ENCODE assay signal across 8 mouse cellular contexts in the genomic region with DNA sequence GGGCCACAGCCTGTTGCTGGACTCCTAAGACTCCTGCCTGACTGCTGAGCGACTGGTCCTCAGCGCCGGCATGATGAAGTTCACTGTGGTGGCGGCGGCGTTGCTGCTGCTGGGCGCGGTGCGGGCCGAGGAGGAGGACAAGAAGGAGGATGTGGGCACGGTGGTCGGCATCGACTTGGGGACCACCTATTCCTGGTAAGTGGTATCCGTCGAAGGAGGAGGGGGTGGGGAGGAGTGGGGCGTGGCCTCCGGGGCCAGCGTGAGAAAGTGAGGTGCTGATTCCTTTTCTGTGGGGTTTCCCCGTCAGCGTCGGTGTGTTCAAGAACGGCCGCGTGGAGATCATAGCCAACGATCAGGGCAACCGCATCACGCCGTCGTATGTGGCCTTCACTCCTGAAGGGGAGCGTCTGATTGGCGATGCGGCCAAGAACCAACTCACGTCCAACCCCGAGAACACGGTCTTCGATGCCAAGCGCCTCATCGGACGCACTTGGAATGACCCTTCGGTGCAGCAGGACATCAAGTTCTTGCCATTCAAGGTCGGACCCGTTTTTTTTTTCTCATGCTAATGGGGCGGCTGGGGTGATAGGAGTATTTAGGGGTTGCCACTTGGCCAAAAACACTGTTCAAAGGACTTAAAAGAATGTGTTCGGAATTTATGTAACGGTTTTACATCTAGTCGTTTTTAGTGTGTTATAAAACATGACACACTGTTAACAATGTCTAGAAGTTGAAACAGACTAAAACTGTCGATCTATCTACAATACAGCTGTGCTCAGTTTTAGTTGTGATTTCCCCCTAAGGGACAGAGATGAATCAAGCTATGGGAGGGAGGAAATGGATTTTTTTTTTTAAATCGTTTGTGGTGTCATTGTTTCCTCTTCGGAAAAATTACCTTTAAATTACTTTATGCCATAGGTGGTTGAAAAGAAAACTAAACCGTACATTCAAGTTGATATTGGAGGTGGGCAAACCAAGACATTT. TPM values are rescaled to one million over a fixed set of nuclear protein-coding genes. Genes with fewer than 3 reads are reported as not detected.
A peak's percentile ranks its signal among the peaks of the same experiment; 100 is the strongest.
DNase-seq lines count a peak whose midpoint lies in the region; ATAC-seq and TF ChIP-seq lines count a peak whose summit lies in the region.

No protein-coding gene starts in this region.

- H3K36me3 ChIP-seq in heart, embryonic 13.5 days, result peaks cover 51% of the 10 kb centered on the region
- H3K36me3 ChIP-seq in limb, embryonic 14.5 days (ENCODE audit: control insufficient read depth, insufficient read depth, low read length), result peaks cover 48% of the 10 kb centered on the region

- WGBS in heart, embryonic 13.5 days, result 2% methylated on average over 50 of the region's 50 CpGs
- WGBS in limb, embryonic 14.5 days, result 3% methylated on average over 50 of the region's 50 CpGs

- peak overlapping the region; percentile 82 for H3K4me2 ChIP-seq in heart, embryonic 13.5 days
- H3K4me2 ChIP-seq in limb, embryonic 14.5 days (replicated peaks; ENCODE audit: low read depth, low read length, severe bottlenecking), result peak overlapping the region; percentile 76

- peak overlapping the region; percentile 100 for H3K9ac ChIP-seq in heart, embryonic 13.5 days
- H3K9ac ChIP-seq in limb, embryonic 14.5 days (ENCODE audit: low read depth, low read length, severe bottlenecking), result peak overlapping the region; percentile 98

- H3K27me3 ChIP-seq in heart, embryonic 13.5 days (replicated peaks), result no peaks in the 10 kb centered on the region
- H3K27me3 ChIP-seq in limb, embryonic 14.5 days (ENCODE audit: control insufficient read depth, insufficient read depth, low read length), result no peaks in the 10 kb centered on the region

- peak; percentile 63 for DNase-seq in cerebellum, adult 9-11 months
- DNase-seq in cerebellum, postnatal 14 days, result no peak
- peak; percentile 42 for DNase-seq in urinary bladder, postnatal 14 days (ENCODE audit: low spot score)
- no peak for DNase-seq in urinary bladder, postnatal 10 days (ENCODE audit: low spot score)
- peak; percentile 47 for DNase-seq in limb, embryonic 14.5 days (ENCODE audit: low spot score)
- no peak for DNase-seq in cerebellum, postnatal 25 days

- H3K4me3 ChIP-seq in heart, embryonic 13.5 days, result peak overlapping the region; percentile 99
- H3K4me3 ChIP-seq in limb, embryonic 14.5 days (replicated peaks; ENCODE audit: low read length), result peak overlapping the region; percentile 98

- no peak for TF ChIP-seq POLR2A in limb, embryonic 14.5 days (IDR thresholded peaks at IDR 0.05; ENCODE audit: borderline replicate concordance, extremely low read depth, insufficient read depth, insufficient read length)

- peak overlapping the region; percentile 93 for H3K27ac ChIP-seq in heart, embryonic 13.5 days (replicated peaks)
- H3K27ac ChIP-seq in limb, embryonic 14.5 days (replicated peaks; ENCODE audit: low read depth, low read length), result peak overlapping the region; percentile 89

- peaks cover 57% of the 10 kb centered on the region for H3K4me1 ChIP-seq in heart, embryonic 13.5 days
- H3K4me1 ChIP-seq in limb, embryonic 14.5 days (ENCODE audit: control insufficient read depth, insufficient read depth, low read length), result peaks cover 37% of the 10 kb centered on the region

- ATAC-seq in heart, embryonic 13.5 days (ENCODE audit: extremely low read depth, insufficient number of reproducible peaks, low FRiP score, low TSS enrichment), result peak; percentile 10; the same call in 1 of the 2 replicates
- peak; percentile 11; the same call in 1 of the 2 replicates for ATAC-seq in limb, embryonic 14.5 days (ENCODE audit: low FRiP score, low read depth)
- ATAC-seq in monocyte, adult 5-6 weeks (replicated peaks; ENCODE audit: insufficient number of reproducible peaks, low FRiP score, low TSS enrichment, poor library complexity, severe bottlenecking), result peak; percentile 18

- no peaks in the 10 kb centered on the region for H3K9me3 ChIP-seq in heart, embryonic 13.5 days
- H3K9me3 ChIP-seq in limb, embryonic 14.5 days (ENCODE audit: control insufficient read depth, low read length), result no peaks in the 10 kb centered on the region

RNA-seq across cellular contexts. Expression of a gene that starts 0.8 kb away (rescaled TPM):
- polyA plus RNA-seq in heart, embryonic 13.5 days (2015; fragmentation: Nextera tagmentation; extraction: Ambion mirVana), result 631 and 745 TPM in 2 replicates
- 780 and 914 TPM in 2 replicates for polyA plus RNA-seq in limb, embryonic 14.5 days (2012; rRNA removed)
- 756 and 840 TPM in 2 replicates for polyA plus RNA-seq in limb, embryonic 14.5 days (2014; fragmentation: Nextera tagmentation; extraction: Ambion mirVana)
- total RNA-seq in monocyte, adult 5-6 weeks (2017), result 1,019 to 1,135 TPM (median 1,112 TPM) in 3 replicates

RNA-seq across cellular contexts. Expression of a gene that starts 17.5 kb away (rescaled TPM):
- 55.6 and 59.5 TPM in 2 replicates for polyA plus RNA-seq in heart, embryonic 13.5 days (2015; fragmentation: Nextera tagmentation; extraction: Ambion mirVana)
- polyA plus RNA-seq in limb, embryonic 14.5 days (2012; rRNA removed), result 41.4 and 42.2 TPM in 2 replicates
- 84.2 and 87.7 TPM in 2 replicates for polyA plus RNA-seq in limb, embryonic 14.5 days (2014; fragmentation: Nextera tagmentation; extraction: Ambion mirVana)
- 98.2 to 140 TPM (median 107 TPM) in 3 replicates for total RNA-seq in monocyte, adult 5-6 weeks (2017)

RNA-seq across cellular contexts. Expression of a gene that starts 27.2 kb away (rescaled TPM):
- polyA plus RNA-seq in heart, embryonic 13.5 days (2015; fragmentation: Nextera tagmentation; extraction: Ambion mirVana), result 22.9 and 27.2 TPM in 2 replicates
- polyA plus RNA-seq in limb, embryonic 14.5 days (2012; rRNA removed), result 30.1 and 35.7 TPM in 2 replicates
- polyA plus RNA-seq in limb, embryonic 14.5 days (2014; fragmentation: Nextera tagmentation; extraction: Ambion mirVana), result 41.8 and 42.8 TPM in 2 replicates
- 11.9 to 17.3 TPM (median 17.2 TPM) in 3 replicates for total RNA-seq in monocyte, adult 5-6 weeks (2017)

RNA-seq across cellular contexts. Expression of a gene that starts 53.6 kb away (rescaled TPM):
- 55.0 and 66.1 TPM in 2 replicates for polyA plus RNA-seq in heart, embryonic 13.5 days (2015; fragmentation: Nextera tagmentation; extraction: Ambion mirVana)
- 55.1 and 57.8 TPM in 2 replicates for polyA plus RNA-seq in limb, embryonic 14.5 days (2012; rRNA removed)
- 68.3 and 83.9 TPM in 2 replicates for polyA plus RNA-seq in limb, embryonic 14.5 days (2014; fragmentation: Nextera tagmentation; extraction: Ambion mirVana)
- 116 to 145 TPM (median 118 TPM) in 3 replicates for total RNA-seq in monocyte, adult 5-6 weeks (2017)

Comparison
In these comparisons a context has a peak if more than half of its experiments do, and no peak if none do; other contexts are left out.
1. DNase-seq: peak in cerebellum, adult 9-11 months (single experiment), urinary bladder, postnatal 14 days (single experiment) and limb, embryonic 14.5 days (single experiment); none in cerebellum, postnatal 14 days (0 of 2), urinary bladder, postnatal 10 days (single experiment) and cerebellum, postnatal 25 days (0 of 2).
2. Peak in every context shown above with its lines, with median percentiles within 50 percentile points of each other: ATAC-seq.